Mouse (Mus musculus): Measurements from ENCODE around the gene Nt5c3. TPM values are rescaled to one million over a fixed set of nuclear protein-coding genes. Genes with fewer than 3 reads are reported as not detected.
A peak's percentile ranks its signal among the peaks of the same experiment; 100 is the strongest.

The Nt5c3 gene
- polyA plus RNA-seq, 1 experiment from 2014 or later = 240 TPM

GRCm38 (mm10) chr6:56919330-56920044 lies 4.2 kb downstream of the Nt5c3 start:
- 22% methylated on average over 7 of the region's 7 CpGs for WGBS (ENCODE audit: insufficient replicate concordance)
- no peak for ATAC-seq (ENCODE audit: low read depth)
- Histone ChIP-seq H3K4me2 (ENCODE audit: low read depth, low read length) (peak overlapping the region; percentile 68), H3K27ac (ENCODE audit: low read length) (peak overlapping the region; percentile 97), H3K4me1 (ENCODE audit: control insufficient read depth, low read depth, low read length) (peaks cover 57% of the 10 kb centered on the region), H3K4me3 (ENCODE audit: low read depth, low read length) (peak overlapping the region; percentile 59), H3K9ac (ENCODE audit: low read depth, low read length) (peak overlapping the region; percentile 59), H3K27me3 (ENCODE audit: control insufficient read depth, insufficient read depth, low read depth, low read length) (no peaks in the 10 kb centered on the region), H3K36me3 (ENCODE audit: control insufficient read depth, insufficient read depth) (peaks cover 6% of the 10 kb centered on the region), H3K9me3 (replicated peaks; ENCODE audit: control insufficient read depth, low read length) (0 out of 2 replicates have a peak, but pooled peaks cover 2% of the 10 kb centered on the region)

GRCm38 (mm10) chr6:56917578-56918368 lies 6.0 kb downstream of the Nt5c3 start:
- peaks cover 6% of the 10 kb centered on the region for H3K36me3 ChIP-seq (ENCODE audit: control insufficient read depth, insufficient read depth)
- H3K4me1 ChIP-seq (ENCODE audit: control insufficient read depth, low read depth, low read length) = peaks cover 71% of the 10 kb centered on the region
- peak overlapping the region; percentile 56 for H3K4me3 ChIP-seq (ENCODE audit: low read depth, low read length)
- peak overlapping the region; percentile 68 for H3K4me2 ChIP-seq (ENCODE audit: low read depth, low read length)
- no peaks in the 10 kb centered on the region for H3K27me3 ChIP-seq (ENCODE audit: control insufficient read depth, insufficient read depth, low read depth, low read length)
- 22% methylated on average over 12 of the region's 12 CpGs for WGBS (ENCODE audit: insufficient replicate concordance)
- 0 out of 2 replicates have a peak, but pooled peaks cover 3% of the 10 kb centered on the region for H3K9me3 ChIP-seq (replicated peaks; ENCODE audit: control insufficient read depth, low read length)
- peak; percentile 74 for ATAC-seq (ENCODE audit: low read depth)
- H3K27ac ChIP-seq (ENCODE audit: low read length) = peak overlapping the region; percentile 97
- peak overlapping the region; percentile 59 for H3K9ac ChIP-seq (ENCODE audit: low read depth, low read length)

GRCm38 (mm10) chr6:56916279-56916678 lies 7.5 kb downstream of the Nt5c3 start:
- Histone ChIP-seq H3K4me3 (ENCODE audit: low read depth, low read length) (peak overlapping the region; percentile 56), H3K9me3 (replicated peaks; ENCODE audit: control insufficient read depth, low read length) (0 out of 2 replicates have a peak, but pooled peaks cover 3% of the 10 kb centered on the region), H3K36me3 (ENCODE audit: control insufficient read depth, insufficient read depth) (peaks cover 6% of the 10 kb centered on the region), H3K9ac (ENCODE audit: low read depth, low read length) (peak overlapping the region; percentile 40), H3K27me3 (ENCODE audit: control insufficient read depth, insufficient read depth, low read depth, low read length) (no peaks in the 10 kb centered on the region), H3K27ac (ENCODE audit: low read length) (peak overlapping the region; percentile 97), H3K4me1 (ENCODE audit: control insufficient read depth, low read depth, low read length) (peaks cover 80% of the 10 kb centered on the region), H3K4me2 (ENCODE audit: low read depth, low read length) (peak overlapping the region; percentile 68)
- WGBS (ENCODE audit: insufficient replicate concordance) = 49% methylated on average over 2 of the region's 2 CpGs
- ATAC-seq (ENCODE audit: low read depth) = no peak

- peak overlapping the region; percentile 62 for H3K27ac ChIP-seq (ENCODE audit: low read length)
These were observed 10.5 kb downstream of the Nt5c3 start for GRCm38 (mm10) chr6:56913092-56913858.

GRCm38 (mm10) chr6:56910910-56911309 lies 12.8 kb downstream of the Nt5c3 start:
- Histone ChIP-seq H3K4me2 (ENCODE audit: low read depth, low read length) (peak overlapping the region; percentile 50), H3K36me3 (ENCODE audit: control insufficient read depth, insufficient read depth) (peaks cover 18% of the 10 kb centered on the region), H3K4me1 (ENCODE audit: control insufficient read depth, low read depth, low read length) (peaks cover 83% of the 10 kb centered on the region), H3K27me3 (ENCODE audit: control insufficient read depth, insufficient read depth, low read depth, low read length) (no peaks in the 10 kb centered on the region), H3K4me3 (ENCODE audit: low read depth, low read length) (peak overlapping the region; percentile 6; the same call in 1 of the 2 replicates), H3K9ac (ENCODE audit: low read depth, low read length) (no peak overlapping the region), H3K27ac (ENCODE audit: low read length) (peak overlapping the region; percentile 85), H3K9me3 (replicated peaks; ENCODE audit: control insufficient read depth, low read length) (0 out of 2 replicates have a peak, but pooled peaks cover 3% of the 10 kb centered on the region)
- WGBS (ENCODE audit: insufficient replicate concordance) = 28% methylated on average over 2 of the region's 2 CpGs
- peak; percentile 93 for ATAC-seq (ENCODE audit: low read depth)

More at GRCm38 (mm10) chr6:56913092-56913858, 10.5 kb downstream of the Nt5c3 start:
- peaks cover 81% of the 10 kb centered on the region for H3K4me1 ChIP-seq (ENCODE audit: control insufficient read depth, low read depth, low read length)
- no peak for ATAC-seq (ENCODE audit: low read depth)
- H3K4me3 ChIP-seq (ENCODE audit: low read depth, low read length) = no peak overlapping the region
- H3K9ac ChIP-seq (ENCODE audit: low read depth, low read length) = no peak overlapping the region; the same call in none of the 2 replicates
- peak overlapping the region; percentile 4 for H3K4me2 ChIP-seq (ENCODE audit: low read depth, low read length)
- 0 out of 2 replicates have a peak, but pooled peaks cover 3% of the 10 kb centered on the region for H3K9me3 ChIP-seq (replicated peaks; ENCODE audit: control insufficient read depth, low read length)
- H3K36me3 ChIP-seq (ENCODE audit: control insufficient read depth, insufficient read depth) = peaks cover 7% of the 10 kb centered on the region
- no peaks in the 10 kb centered on the region for H3K27me3 ChIP-seq (ENCODE audit: control insufficient read depth, insufficient read depth, low read depth, low read length)
- 39% methylated on average over 2 of the region's 2 CpGs for WGBS (ENCODE audit: insufficient replicate concordance)

- Histone ChIP-seq H3K4me2 (ENCODE audit: low read depth, low read length) (no peak overlapping the region; the same call in 1 of the 2 replicates), H3K4me1 (ENCODE audit: control insufficient read depth, low read depth, low read length) (peaks cover 85% of the 10 kb centered on the region), H3K9ac (ENCODE audit: low read depth, low read length) (peak overlapping the region; percentile 38; the same call in 1 of the 2 replicates)
These were observed 14.8 kb downstream of the Nt5c3 start for GRCm38 (mm10) chr6:56908912-56909311.

GRCm38 (mm10) chr6:56908397-56908796 lies 15.3 kb downstream of the Nt5c3 start:
- Histone ChIP-seq H3K9ac (ENCODE audit: low read depth, low read length) (no peak overlapping the region), H3K4me1 (ENCODE audit: control insufficient read depth, low read depth, low read length) (peaks cover 85% of the 10 kb centered on the region), H3K4me3 (ENCODE audit: low read depth, low read length) (no peak overlapping the region), H3K36me3 (ENCODE audit: control insufficient read depth, insufficient read depth) (peaks cover 12% of the 10 kb centered on the region), H3K27me3 (ENCODE audit: control insufficient read depth, insufficient read depth, low read depth, low read length) (no peaks in the 10 kb centered on the region), H3K27ac (ENCODE audit: low read length) (peak overlapping the region; percentile 52), H3K9me3 (replicated peaks; ENCODE audit: control insufficient read depth, low read length) (no peaks in the 10 kb centered on the region), H3K4me2 (ENCODE audit: low read depth, low read length) (no peak overlapping the region)
- no peak for ATAC-seq (ENCODE audit: low read depth)
- WGBS (ENCODE audit: insufficient replicate concordance) = 57% methylated on average over 2 of the region's 2 CpGs

More at GRCm38 (mm10) chr6:56908912-56909311, 14.8 kb downstream of the Nt5c3 start:
- 5% methylated on average over 4 of the region's 4 CpGs for WGBS (ENCODE audit: insufficient replicate concordance)
- Histone ChIP-seq H3K27me3 (ENCODE audit: control insufficient read depth, insufficient read depth, low read depth, low read length) (no peaks in the 10 kb centered on the region), H3K9me3 (replicated peaks; ENCODE audit: control insufficient read depth, low read length) (no peaks in the 10 kb centered on the region), H3K36me3 (ENCODE audit: control insufficient read depth, insufficient read depth) (peaks cover 12% of the 10 kb centered on the region), H3K27ac (ENCODE audit: low read length) (peak overlapping the region; percentile 77), H3K4me3 (ENCODE audit: low read depth, low read length) (no peak overlapping the region)
- peak; percentile 35; the same call in 1 of the 2 replicates for ATAC-seq (ENCODE audit: low read depth)

GRCm38 (mm10) chr6:56907973-56908372 lies 15.8 kb downstream of the Nt5c3 start:
- Histone ChIP-seq H3K27ac (ENCODE audit: low read length) (peak overlapping the region; percentile 100), H3K4me3 (ENCODE audit: low read depth, low read length) (no peak overlapping the region), H3K4me1 (ENCODE audit: control insufficient read depth, low read depth, low read length) (peaks cover 84% of the 10 kb centered on the region), H3K27me3 (ENCODE audit: control insufficient read depth, insufficient read depth, low read depth, low read length) (no peaks in the 10 kb centered on the region), H3K4me2 (ENCODE audit: low read depth, low read length) (no peak overlapping the region), H3K9ac (ENCODE audit: low read depth, low read length) (no peak overlapping the region), H3K36me3 (ENCODE audit: control insufficient read depth, insufficient read depth) (peaks cover 12% of the 10 kb centered on the region), H3K9me3 (replicated peaks; ENCODE audit: control insufficient read depth, low read length) (no peaks in the 10 kb centered on the region)
- no peak for ATAC-seq (ENCODE audit: low read depth)
- WGBS (ENCODE audit: insufficient replicate concordance) = 89% methylated on average over 3 of the region's 3 CpGs
